Mouse (Mus musculus) lung, postnatal 0 days (tissue): ENCODE measurements around the gene Pars2. TPM values are rescaled to one million over a fixed set of nuclear protein-coding genes. Genes with fewer than 3 reads are reported as not detected.

Experiments used
- ATAC-seq: fragments of 200-750 bp; cut with Nextera tagmentation; 2 replicates; pipeline ENCODE4 v1.8.0; 2017; ENCODE audit warnings: moderate library complexity
- DNase-seq: peaks from one replicate; pipeline ENCODE4 v3.0.0-alpha.2; 2016; ENCODE audit warnings: low spot score
- H3K27ac ChIP-seq: fragments of 300-500 bp; sonication (generic); 2 replicates; pipeline ENCODE4 v1.5.1; 2014; ENCODE audit warnings: antibody characterized with exemption, mild to moderate bottlenecking, low read length, mixed read lengths
- H3K27me3 ChIP-seq: fragments of 300-500 bp; sonication (generic); replicated peaks from 2 replicates; pipeline ENCODE4 v1.6.1; 2014; ENCODE audit warnings: low read length, mixed read lengths; ENCODE audit not compliant: insufficient read depth
- H3K36me3 ChIP-seq: fragments of 300-500 bp; sonication (generic); 2 replicates; pipeline ENCODE4 v1.6.1; 2014; ENCODE audit warnings: low read length, mixed read lengths; ENCODE audit not compliant: insufficient read depth
- H3K4me1 ChIP-seq: fragments of 300-500 bp; sonication (generic); 2 replicates; pipeline ENCODE4 v1.6.1; 2014; ENCODE audit warnings: antibody characterized with exemption, low read depth, low read length, mixed read lengths; ENCODE audit not compliant: insufficient read depth
- H3K4me2 ChIP-seq: fragments of 300-500 bp; sonication (generic); replicated peaks from 2 replicates; pipeline ENCODE4 v1.6.1; 2014; ENCODE audit warnings: low read depth, mild to moderate bottlenecking, low read length, moderate library complexity, mixed read lengths
- H3K4me3 ChIP-seq: fragments of 300-500 bp; sonication (generic); 2 replicates; pipeline ENCODE4 v1.5.1; 2014; ENCODE audit warnings: low read depth, low read length
- H3K9ac ChIP-seq: fragments of 300-500 bp; sonication (generic); replicated peaks from 2 replicates; pipeline ENCODE4 v1.6.1; 2014; ENCODE audit warnings: low read depth, mild to moderate bottlenecking
- H3K9me3 ChIP-seq: fragments of 300-500 bp; sonication (generic); 2 replicates; pipeline ENCODE4 v1.6.1; 2016; ENCODE audit warnings: low read length, mixed read lengths
- CTCF ChIP-seq: IDR thresholded peaks from 2 replicates; pipeline ENCODE4 v1.5.1; 2016; ENCODE audit warnings: antibody characterized with exemption, mild to moderate bottlenecking
- EP300 ChIP-seq: IDR thresholded peaks from 2 replicates; pipeline ENCODE4 v1.6.1; 2016; ENCODE audit warnings: antibody characterized with exemption, mild to moderate bottlenecking, control low read depth
- WGBS: fragments of 180-500 bp; shearing (Covaris S2); extraction: QIAGEN DNeasy Blood & Tissue Kit; methylation state at CpG from one replicate; pipeline ENCODE4 v1.1.7; 2014; 5-methylcytosine and 5-hydroxymethylcytosine counted together
- polyA plus RNA-seq: library from polyadenylated mRNA; unstranded; fragments of >200 nt; fragmentation: Nextera tagmentation; extraction: Ambion mirVana; gene quantifications from 2 replicates; pipeline ENCODE4 v1.2.1, GENCODE M21; 2015

Pars2 gene
- 5.2 and 5.8 TPM in 2 replicates for polyA plus RNA-seq

GRCm38 (mm10) chr4:106650833-106651527 lies at the start of gene Pars2:
Gene Pars2, plus strand, starts transcription at chr4:106651069.
- 3% methylated on average over 40 of the region's 40 CpGs for WGBS
- H3K4me1 ChIP-seq, result peaks cover 6% of the 10 kb centered on the region; the same call in 1 of the 2 replicates
- peak; percentile 98 for DNase-seq

DNA sequence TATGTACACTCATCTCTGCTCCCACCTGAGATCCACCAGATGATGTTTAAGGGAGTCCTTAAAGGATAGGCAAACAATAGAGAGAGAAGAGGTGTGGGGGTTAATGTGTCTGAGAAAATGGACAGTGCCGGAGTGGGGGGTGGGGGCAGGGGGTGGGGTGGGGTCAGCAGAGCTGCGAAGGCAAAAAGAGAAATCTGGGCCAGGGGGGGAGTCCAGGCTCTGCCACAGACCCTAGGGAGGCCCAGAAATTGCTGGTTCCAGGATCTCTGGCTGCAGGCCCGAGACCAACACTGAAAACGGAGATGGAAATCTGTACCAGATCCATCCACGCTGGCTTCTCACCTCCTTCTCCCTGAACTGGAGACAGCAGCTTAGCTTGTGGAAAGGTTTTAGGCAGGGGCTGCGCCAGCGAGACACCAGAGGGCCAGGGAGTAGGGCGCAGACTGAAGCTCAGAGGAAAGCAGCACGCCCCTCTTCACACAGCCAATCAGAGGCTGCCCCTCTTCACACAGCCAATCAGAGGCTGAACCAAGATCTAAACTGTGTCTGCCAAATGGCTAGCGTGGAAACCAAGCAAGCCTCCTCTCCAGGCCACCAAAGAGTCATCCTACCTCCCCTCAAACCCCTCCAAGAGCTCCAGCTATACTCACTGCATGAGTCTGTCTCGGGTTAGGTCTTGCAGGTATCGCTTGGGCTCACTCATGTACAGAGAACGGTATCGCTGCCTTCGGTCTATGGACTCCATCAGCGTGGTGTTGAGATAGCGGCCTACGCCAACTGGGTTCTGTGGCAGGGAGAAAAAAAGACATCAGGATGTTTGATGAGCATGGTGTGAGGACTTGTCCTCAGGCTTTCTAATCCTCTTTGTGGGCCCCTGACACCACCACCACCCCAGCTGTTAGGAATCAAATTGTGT lies 44.0 kb upstream of the Pars2 start:
- TF ChIP-seq CTCF (no peak), EP300 (no peak)
- 0 out of 2 replicates have a peak overlapping the region, but pooled peaks have one; percentile 17 for H3K4me2 ChIP-seq
- 35% methylated on average over 18 of the region's 18 CpGs for WGBS
- no peaks in the 10 kb centered on the region for H3K36me3 ChIP-seq
- peak; percentile 62 for ATAC-seq
- H3K9ac ChIP-seq, result no peak overlapping the region
- no peaks in the 10 kb centered on the region for H3K4me1 ChIP-seq
- H3K9me3 ChIP-seq, result 0 out of 2 replicates have a peak, but pooled peaks cover 3% of the 10 kb centered on the region
- H3K27me3 ChIP-seq, result no peaks in the 10 kb centered on the region
- no peak overlapping the region for H3K27ac ChIP-seq
- no peak overlapping the region for H3K4me3 ChIP-seq
- DNase-seq, result peak; percentile 46

More at GRCm38 (mm10) chr4:106650833-106651527, at the start of gene Pars2:
- Histone ChIP-seq H3K27me3 (no peaks in the 10 kb centered on the region), H3K9ac (peak within 1 kb of the TSS; percentile 60), H3K36me3 (no peaks in the 10 kb centered on the region), H3K9me3 (no peaks in the 10 kb centered on the region), H3K27ac (no peak within 1 kb of the TSS), H3K4me2 (peak within 1 kb of the TSS; percentile 81), H3K4me3 (peak within 1 kb of the TSS; percentile 51)
- ATAC-seq, result peak; percentile 100
- peak; percentile 54; the same call in 1 of the 2 replicates for TF ChIP-seq EP300
- no peak for TF ChIP-seq CTCF

GRCm38 (mm10) chr4:106607905-106608304 lies 43.0 kb upstream of the Pars2 start:
- WGBS, result 95% methylated on average over 1 of the region's 1 CpGs
- H3K4me3 ChIP-seq, result no peak overlapping the region
- DNase-seq (no peak), ATAC-seq (no peak)
- H3K9me3 ChIP-seq, result 0 out of 2 replicates have a peak, but pooled peaks cover 3% of the 10 kb centered on the region
- H3K27ac ChIP-seq, result no peak overlapping the region
- no peaks in the 10 kb centered on the region for H3K36me3 ChIP-seq
- H3K4me2 ChIP-seq, result no peak overlapping the region
- no peaks in the 10 kb centered on the region for H3K27me3 ChIP-seq
- H3K9ac ChIP-seq, result no peak overlapping the region
- TF ChIP-seq CTCF (no peak), EP300 (no peak)
- no peaks in the 10 kb centered on the region for H3K4me1 ChIP-seq

DNA sequence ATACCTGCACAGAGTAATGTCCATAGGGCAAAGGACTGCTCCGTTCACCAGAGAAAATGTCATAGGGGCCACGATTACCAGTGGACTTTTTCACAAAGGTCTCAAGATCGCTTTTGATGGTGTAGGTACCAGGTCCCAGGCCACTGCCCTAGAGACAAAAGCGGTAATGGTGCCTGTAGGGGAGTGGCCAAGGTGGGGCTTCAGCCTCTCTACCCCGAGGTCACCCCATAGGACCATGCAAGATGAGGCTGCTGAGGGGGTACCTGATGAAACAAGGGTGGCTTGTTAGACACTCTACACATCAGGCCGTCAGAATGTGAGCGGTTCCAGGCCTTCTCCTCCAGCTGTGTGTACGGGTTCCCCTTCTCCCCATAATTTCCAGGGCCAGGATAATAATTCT lies 37.8 kb upstream of the Pars2 start:
- Histone ChIP-seq H3K4me2 (no peak overlapping the region), H3K9ac (no peak overlapping the region)

DNA sequence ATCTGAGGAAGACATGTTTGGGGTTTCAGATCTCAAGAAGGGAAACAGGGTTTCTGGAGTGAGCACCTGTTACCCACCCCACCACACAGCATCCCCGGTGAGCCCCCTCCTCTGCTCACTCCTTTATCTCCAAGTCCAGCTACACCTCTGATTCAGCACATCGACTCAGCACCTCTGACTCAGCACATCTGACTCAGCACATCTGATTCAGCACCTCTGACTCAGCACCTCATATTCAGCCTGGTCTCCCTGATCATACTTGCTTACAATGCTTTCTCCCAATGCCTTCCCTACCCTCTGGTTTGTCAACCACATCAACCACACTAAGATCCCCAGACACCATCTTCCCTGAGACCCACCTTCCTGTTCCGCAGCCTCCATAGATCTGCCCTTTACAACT lies 37.3 kb upstream of the Pars2 start:
- TF ChIP-seq EP300 (no peak), CTCF (no peak)
- Histone ChIP-seq H3K9ac (no peak overlapping the region), H3K4me3 (no peak overlapping the region), H3K36me3 (no peaks in the 10 kb centered on the region), H3K4me1 (peaks cover 3% of the 10 kb centered on the region; the same call in 1 of the 2 replicates), H3K27ac (no peak overlapping the region), H3K4me2 (no peak overlapping the region), H3K27me3 (peaks cover 5% of the 10 kb centered on the region; the same call in 1 of the 2 replicates), H3K9me3 (no peaks in the 10 kb centered on the region)
- no peak for ATAC-seq
- no peak for DNase-seq
- WGBS, result 66% methylated on average over 3 of the region's 3 CpGs

More for the DNA sequence above, 37.8 kb upstream of the Pars2 start:
- Histone ChIP-seq H3K9me3 (0 out of 2 replicates have a peak, but pooled peaks cover 3% of the 10 kb centered on the region), H3K4me1 (peaks cover 3% of the 10 kb centered on the region; the same call in 1 of the 2 replicates), H3K27me3 (peaks cover 5% of the 10 kb centered on the region; the same call in 1 of the 2 replicates), H3K36me3 (no peaks in the 10 kb centered on the region), H3K27ac (no peak overlapping the region), H3K4me3 (no peak overlapping the region)
- no peak for TF ChIP-seq CTCF
- TF ChIP-seq EP300, result no peak
- ATAC-seq (no peak), DNase-seq (no peak)
- WGBS, result 80% methylated on average over 8 of the region's 8 CpGs
